Mouse (Mus musculus): ENCODE data around the gene Cerkl. TPM values are rescaled to one million over a fixed set of nuclear protein-coding genes. Genes with fewer than 3 reads are reported as not detected.

Gene Cerkl
- 10 to 100 TPM; 28.5 to 40.8 TPM for polyA plus RNA-seq (2017; shearing (Covaris generic))

DNA sequence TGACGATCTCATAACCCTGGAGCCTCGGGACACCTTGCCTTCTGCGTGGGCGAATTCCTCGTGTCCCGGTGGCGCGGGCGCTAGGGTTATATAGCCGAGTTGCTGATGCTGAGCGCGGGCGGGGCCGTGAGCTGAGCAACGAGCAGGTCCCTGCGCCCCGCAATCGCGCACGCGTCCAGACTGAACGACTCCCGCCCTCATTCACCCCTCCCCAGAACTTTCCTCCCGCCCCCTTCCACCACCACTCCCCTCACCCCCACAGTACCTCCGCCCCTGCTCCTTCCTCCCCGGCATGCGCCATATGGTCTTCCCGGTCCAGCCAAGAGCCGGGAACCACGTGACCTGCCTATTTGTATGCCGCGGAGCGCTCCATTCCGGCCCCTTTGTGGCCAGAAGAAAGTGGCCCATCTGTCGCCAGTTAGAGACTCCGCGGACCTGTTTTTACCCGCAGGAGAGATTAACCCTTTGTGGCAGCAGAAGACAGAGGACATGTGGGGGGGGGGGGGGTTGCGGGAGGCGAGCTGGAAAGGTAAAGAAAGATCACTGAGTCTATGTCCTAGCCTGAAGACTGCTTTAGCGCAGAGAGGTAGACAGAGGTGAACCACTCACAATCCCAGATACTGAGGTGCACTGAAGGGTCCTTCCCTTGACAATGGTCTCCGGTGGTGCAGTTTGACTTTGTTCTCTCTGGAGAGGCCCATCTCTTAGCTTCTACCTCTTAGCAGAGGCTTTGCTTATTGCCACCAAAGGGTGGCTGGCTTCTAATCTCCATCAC lies at the start of gene Cerkl, which contains the start of gene Neurod1:
Gene Cerkl, minus strand, starts transcription at position 211 of the 775 bp plus-strand sequence.
Gene Neurod1, minus strand, starts transcription at position 177 of the 775 bp plus-strand sequence.
- no peak for ATAC-seq

DNA sequence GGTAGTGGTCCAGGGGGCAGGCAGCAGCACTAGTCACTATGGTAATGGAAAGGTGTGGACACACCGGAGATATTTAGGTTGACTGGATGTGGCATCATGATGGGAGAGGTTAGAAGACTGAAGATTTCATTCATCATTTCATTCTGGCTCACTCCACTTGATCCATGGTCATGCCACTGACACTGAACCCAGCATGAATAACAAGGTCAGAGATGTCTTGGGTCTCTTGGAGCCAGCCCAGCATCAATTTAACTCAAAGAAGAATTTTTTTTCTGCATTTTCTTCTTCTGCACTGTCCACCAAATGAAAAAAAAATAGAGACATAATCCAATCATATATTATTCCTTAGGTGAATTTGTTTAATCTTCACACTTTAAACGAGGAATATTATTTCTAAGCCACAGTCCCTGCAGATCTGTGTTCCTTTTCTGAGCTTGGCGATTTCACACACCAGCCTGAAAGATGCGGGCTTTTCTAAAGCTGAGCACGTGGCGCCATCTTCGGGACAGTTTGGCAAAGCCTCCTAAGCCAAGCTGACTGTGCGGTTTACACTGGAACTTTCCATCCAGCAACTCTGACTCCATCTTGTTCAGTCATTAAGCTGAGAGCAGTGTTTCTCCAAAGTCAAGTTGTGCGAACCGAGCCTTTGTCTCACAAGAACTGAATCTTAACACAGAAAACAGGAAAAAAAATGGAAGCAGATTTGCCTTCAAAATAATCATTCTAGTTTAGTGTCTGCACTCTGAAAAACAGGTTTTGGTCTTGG lies 42.6 kb upstream of the Cerkl start:
- ATAC-seq = peak; percentile 79

DNA sequence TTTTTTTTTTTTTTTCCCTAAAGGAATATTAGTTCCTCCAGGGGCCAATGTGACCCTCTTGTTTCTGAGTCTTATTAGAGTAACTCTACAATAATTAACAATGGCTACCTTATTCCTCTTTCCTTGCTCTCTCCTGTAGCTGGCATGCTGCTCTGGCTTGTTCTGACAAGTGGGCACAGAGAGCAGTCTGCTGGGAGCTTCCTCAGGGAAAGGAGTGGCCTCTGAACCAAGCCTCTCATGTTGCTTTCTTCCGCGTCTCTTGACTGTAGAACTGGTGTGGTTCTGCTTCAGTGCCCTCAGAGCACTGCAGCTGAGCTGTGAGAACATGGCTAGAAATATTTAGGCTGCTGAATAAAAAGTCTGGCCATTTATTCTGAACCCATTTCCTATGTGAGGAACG lies 28.5 kb upstream of the Cerkl start:
- ATAC-seq = no peak

GRCm38 (mm10) chr2:79482511-79482910 lies 25.9 kb upstream of the Cerkl start:
- ATAC-seq = no peak

DNA sequence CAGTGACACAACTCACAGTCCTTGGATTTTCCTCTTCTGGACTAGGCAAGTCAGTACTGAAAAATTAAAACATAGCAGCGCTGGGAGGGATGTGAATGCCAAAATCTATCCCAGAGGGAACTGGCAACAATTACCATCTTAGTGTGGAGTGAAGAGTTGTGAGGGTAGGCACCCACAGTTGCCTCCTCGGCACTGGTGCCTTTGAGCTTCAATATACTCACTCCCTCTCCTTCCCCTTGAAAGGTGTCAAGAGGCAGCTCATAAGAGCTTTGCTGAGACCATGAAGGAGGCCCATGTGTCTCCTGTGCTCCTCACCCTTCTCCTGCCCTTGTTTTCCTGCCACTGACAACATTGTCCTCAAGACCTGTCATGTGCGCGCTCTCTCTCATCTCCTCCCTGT lies 5.8 kb upstream of the Cerkl start:
- ATAC-seq = no peak

DNA sequence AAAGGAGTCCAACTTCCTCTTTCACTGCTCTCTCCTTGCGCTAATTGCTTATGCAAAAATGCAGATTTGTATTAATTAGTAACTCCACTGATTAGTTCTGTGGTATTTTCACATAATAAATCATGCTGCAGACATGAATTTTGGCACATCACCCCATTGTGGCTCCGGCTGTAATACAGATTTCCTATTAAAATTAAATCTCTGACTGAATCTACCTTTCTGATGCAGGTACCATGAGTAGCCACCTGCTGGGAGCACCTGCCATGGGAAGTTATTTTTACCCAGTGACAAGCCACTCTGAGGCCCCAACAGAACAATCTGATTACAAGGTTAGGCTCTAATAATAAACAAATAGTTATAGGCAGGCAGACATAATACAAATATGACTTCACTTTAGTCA lies 5.3 kb upstream of the Cerkl start:
- no peak for ATAC-seq

GRCm38 (mm10) chr2:79460586-79460985 lies 4.0 kb upstream of the Cerkl start:
- no peak for ATAC-seq

GRCm38 (mm10) chr2:79460107-79460506 lies 3.5 kb upstream of the Cerkl start:
- ATAC-seq = no peak

- ATAC-seq = no peak
Observed at GRCm38 (mm10) chr2:79459061-79460045, 2.8 kb upstream of the Cerkl start.

DNA sequence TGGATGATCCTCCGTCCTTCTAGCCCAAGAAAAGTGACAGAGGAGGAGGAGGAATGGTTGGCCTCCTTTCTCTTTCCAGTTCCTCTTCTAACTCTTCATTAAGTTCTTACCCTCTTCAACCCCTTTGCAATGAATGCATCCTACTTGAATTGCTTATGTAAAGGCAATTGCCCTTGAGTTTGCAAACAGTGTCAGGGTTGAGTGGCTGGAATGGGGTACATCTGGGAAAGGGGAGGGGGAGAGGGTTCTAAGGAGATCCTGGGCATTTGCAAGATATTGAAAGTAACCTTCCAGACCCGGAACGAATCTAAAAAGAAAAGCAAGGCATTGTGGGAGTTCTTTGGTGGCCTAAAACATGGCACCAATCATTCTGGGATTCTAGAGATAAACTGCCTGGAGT lies 1.3 kb upstream of the Cerkl start:
- ATAC-seq = no peak

- ATAC-seq = no peak
Observed at GRCm38 (mm10) chr2:79457434-79457833, 849 bp upstream of the Cerkl start.

GRCm38 (mm10) chr2:79455646-79456045 lies 939 bp downstream of the Cerkl start:
- no peak for ATAC-seq

GRCm38 (mm10) chr2:79454786-79455446 lies 1.7 kb downstream of the Cerkl start:
- no peak for ATAC-seq

- ATAC-seq = no peak
Observed at GRCm38 (mm10) chr2:79453901-79454781, 2.4 kb downstream of the Cerkl start.

GRCm38 (mm10) chr2:79451438-79451837 lies 5.1 kb downstream of the Cerkl start:
- ATAC-seq = no peak

DNA sequence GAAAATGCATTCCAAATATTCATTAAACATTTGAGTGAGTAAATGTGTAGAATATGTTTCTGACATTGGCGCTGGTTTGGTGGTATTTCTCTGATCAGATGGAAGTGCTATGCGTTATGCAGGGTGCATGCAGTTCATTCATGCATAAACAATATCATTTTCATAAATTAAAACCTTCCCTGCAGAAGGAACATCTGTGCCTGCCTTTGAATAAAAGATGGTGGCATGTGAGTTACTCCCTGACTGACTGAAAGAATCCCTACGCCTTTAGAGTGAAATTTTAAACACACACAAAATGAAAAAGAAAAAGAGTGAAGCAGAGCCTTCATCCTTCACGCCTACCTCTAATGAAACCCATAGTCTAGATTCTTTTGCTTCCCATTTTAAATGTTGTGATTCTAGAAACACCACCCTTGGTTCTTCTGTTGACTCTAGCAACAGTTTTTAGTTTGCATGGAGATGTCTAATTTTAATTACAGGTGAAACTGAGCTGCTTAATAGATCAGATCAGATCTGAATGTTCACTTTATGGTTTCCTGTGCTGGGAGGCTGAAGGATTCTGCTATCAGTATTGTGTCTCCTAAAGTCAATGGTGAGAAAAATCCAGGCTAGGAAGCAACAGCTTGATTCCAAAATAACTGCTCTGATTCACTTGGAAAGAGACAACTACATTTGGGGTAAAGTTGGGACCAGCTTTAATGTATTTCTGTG lies 5.7 kb downstream of the Cerkl start:
- no peak for ATAC-seq

- ATAC-seq = no peak
Observed at GRCm38 (mm10) chr2:79449371-79449770, 7.2 kb downstream of the Cerkl start.

- ATAC-seq = no peak
Observed at GRCm38 (mm10) chr2:79447198-79447597, 9.4 kb downstream of the Cerkl start.

DNA sequence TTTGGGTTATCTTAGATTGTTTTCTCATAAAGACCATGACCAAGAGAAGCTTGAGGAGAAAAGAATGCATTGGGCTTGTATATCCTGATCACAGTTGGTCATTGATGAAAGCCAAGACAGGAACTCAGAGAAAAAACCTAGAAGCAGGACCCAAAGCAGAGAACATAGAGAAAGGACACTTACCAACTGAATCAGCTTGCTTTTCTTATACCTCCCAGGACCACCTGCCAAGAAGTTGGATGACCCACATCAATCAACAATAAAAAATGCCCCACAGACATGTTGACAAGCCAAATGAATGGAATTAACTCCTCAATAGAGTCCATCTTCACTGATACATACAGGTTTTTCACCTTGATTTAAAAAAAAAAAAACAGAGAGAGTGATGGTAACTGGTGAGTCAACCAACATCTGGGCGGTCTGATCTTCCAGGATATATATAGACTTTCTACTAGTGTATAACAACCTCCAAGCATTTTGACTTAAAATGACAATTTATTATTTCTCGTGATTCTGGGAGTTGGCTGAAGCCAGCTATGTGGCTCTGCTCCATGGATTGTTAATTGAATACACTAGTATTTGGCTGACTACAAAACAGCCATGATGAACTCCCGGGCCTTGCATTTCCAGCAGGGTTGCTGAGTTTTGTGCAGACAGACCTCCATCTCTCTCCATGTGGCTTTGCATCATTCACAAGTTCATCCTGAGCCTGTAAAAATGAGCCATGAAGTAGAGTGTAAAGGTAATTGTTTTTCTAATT lies 12.5 kb downstream of the Cerkl start:
- ATAC-seq = no peak

GRCm38 (mm10) chr2:79443401-79443800 lies 13.2 kb downstream of the Cerkl start:
- ATAC-seq = no peak

All from activated CD4-positive, CD25-positive, alpha-beta regulatory T cell, adult 4 months (primary cell).